Mouse (Mus musculus) small intestine, adult 2 months (tissue): ENCODE measurements around the gene Gipr.

Experiments used
- CTCF ChIP-seq: fragments of 200-500 bp; IDR thresholded peaks from 2 replicates; pipeline ENCODE4 v1.5.1; 2012; ENCODE audit warnings: low read depth, mild to moderate bottlenecking, control low read depth, inconsistent platforms, low read length, moderate library complexity, mixed read lengths; ENCODE audit not compliant: insufficient replicate concordance, insufficient read length; ENCODE audit errors: extremely low read depth
- POLR2A ChIP-seq: fragments of 200-500 bp; IDR thresholded peaks from 2 replicates; pipeline ENCODE4 v1.6.1; 2012; ENCODE audit warnings: low read depth, mild to moderate bottlenecking, control low read depth, inconsistent platforms, low read length, moderate library complexity

- TF ChIP-seq CTCF (no peak), POLR2A (no peak)
These were observed 12.1 kb upstream of the Gipr start for GRCm38 (mm10) chr7:19178035-19178434.
